Mouse (Mus musculus) cerebellum, adult 2 months (tissue): ENCODE measurements at regions not wholly inside any gene's neighbourhood (a gene's known extent, or its start where the extent isn't known, plus 50 kb on each side); places are given as distances from the start of the nearest gene placed in this dataset.

Experiments used
- CTCF ChIP-seq: fragments of 200-500 bp; IDR thresholded peaks from 2 replicates; pipeline ENCODE4 v1.5.1; 2011; ENCODE audit warnings: low read depth, mild to moderate bottlenecking, control low read depth, low read length, moderate library complexity, borderline replicate concordance; ENCODE audit not compliant: insufficient read depth
- POLR2A ChIP-seq: fragments of 200-500 bp; IDR thresholded peaks from 2 replicates; pipeline ENCODE4 v1.6.1; 2011; ENCODE audit warnings: low read length, control low read depth, borderline replicate concordance; ENCODE audit not compliant: insufficient read depth

- TF ChIP-seq CTCF, result no peak
- no peak for TF ChIP-seq POLR2A
Measured at GRCm38 (mm10) chr15:10073580-10073979, 103.5 kb upstream of the Prlr start.
